Mouse (Mus musculus) CD4-positive helper T cell, adult 2 months (primary cell): ENCODE measurements around the gene Nox1.
A peak's percentile ranks its signal among the peaks of the same experiment; 100 is the strongest.
"Not testable (repeated sequence)": the region's sequence is repeated elsewhere in the genome, so short reads cannot be mapped to it uniquely, and the experiment has no call there.

Experiments
- DNase-seq: peaks from one replicate; pipeline ENCODE4 v3.0.0-alpha.2; 2012; ENCODE audit warnings: low read depth, missing footprints, low spot score

The Nox1 gene

GRCm38 (mm10) chrX:134221856-134222255 lies at the start of gene Nox1:
Nox1 (minus strand) TSS chrX:134221956.
- no peak for DNase-seq

DNA sequence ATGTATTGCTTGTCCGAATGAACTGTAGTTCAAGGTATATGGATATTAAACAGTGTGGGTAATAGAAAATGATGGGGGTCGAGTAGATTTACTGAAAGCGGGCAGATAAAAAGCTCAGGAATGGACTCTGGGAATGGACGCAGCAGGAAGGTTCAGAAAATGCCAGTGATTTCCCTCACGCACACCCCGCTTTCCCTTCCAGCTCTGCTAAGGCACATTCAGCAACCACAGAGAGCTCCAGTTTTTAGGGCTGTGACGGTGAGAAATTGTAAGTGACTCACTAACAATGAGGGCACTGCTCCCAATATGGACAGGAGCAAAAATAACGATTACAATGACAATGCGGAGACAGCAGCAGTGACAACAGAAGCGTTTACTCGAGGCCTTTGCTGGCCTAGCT lies 40.4 kb upstream of the Nox1 start:
- DNase-seq: no peak

DNA sequence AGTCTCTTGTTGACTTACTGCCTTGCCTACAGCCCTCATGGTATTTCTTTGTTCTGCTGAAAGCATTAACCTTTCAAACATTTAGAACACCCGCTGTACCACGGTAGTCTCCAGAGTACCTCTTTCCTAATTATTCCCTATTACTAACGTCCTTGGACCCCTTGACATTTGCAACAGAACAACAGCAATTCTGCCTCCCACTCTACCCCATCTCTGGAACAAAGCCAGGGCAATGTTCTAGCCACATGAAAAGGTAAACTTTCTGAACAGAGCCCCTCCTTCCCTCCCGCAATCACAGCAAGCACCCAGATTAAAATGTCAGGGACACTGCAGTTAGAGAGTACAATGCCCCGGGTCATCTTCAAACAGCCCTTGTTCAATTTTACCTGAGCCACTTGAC lies 39.4 kb upstream of the Nox1 start:
- DNase-seq: no peak

DNA sequence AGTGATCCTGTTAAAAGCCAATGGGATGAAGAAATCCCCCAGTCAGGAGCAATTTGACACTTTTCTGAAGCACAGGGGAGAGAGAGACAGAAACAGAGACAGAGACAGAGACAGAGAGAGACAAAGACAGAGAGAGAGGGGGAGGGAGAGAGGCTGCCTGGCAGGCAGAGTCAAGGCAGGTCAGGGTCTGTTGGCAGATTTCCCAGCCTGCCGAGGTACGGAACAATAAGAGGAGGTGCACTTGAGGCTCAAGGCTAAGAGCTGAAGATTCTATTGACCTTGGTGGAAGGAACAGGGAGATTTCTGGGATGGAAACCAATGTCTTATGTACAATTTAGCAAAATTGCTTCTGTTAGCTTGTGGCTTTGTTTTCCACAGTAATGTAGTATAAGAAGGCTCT lies 26.4 kb upstream of the Nox1 start:
- DNase-seq: no peak

DNA sequence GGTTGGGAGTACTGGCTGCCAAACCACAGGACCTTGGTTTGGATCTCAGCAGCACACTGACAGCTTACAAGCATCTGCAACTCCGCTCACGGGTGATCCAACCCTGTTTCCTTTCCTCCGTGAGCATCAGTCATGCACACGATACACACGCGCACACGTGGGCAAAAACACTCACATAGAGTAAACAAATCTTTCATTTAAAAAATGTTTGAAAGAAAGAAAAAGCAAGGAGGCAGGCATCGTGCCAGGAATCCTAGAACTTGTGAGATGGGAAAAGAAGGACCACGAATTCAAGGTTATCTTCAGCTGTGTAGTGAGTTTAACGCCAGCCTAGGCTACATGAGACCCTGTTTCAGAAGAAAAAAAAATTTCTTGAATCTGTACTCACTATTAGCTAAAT lies 24.2 kb upstream of the Nox1 start:
- DNase-seq: no peak

DNA sequence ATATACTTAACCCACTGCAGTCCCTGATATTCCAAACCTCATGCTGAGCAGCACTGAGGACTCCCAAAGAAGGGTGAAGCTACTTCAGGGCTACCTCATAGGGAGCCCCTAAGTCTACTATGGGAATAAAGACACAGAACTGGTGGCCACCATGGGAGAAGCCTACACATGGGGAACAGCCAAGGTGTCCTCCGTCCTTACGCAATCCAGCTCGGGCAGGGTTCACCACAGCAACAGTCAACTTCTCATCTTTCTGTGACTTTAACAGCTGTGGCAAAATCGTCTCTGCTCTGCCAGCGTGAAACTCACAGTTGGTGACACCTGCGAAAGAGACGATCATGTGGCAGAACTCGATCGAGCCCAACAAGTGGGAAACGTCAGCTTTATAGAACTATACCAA lies 16.5 kb upstream of the Nox1 start:
- DNase-seq: no peak

- DNase-seq: no peak
Observed at GRCm38 (mm10) chrX:134233048-134233447, 11.3 kb upstream of the Nox1 start.

DNA sequence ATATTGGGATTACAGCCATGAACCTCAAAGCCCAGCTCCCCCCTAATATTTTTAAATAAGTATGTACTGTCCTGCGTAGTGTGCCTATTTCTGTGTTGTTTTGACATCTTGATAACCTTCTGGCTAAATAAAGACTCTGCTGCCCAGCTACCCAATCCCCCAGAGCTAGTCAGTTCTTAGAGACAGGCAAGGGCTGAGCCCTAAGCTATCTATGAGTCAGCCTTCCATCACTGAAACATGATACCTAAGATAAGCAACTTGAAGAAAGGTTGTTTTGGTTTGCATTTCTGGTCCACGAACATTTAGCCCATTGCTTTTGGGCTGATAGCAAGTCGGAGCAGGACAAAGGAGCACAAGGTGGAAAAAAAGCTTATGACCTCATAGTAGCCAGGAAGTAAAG lies 1.1 kb downstream of the Nox1 start:
- DNase-seq: no peak

DNA sequence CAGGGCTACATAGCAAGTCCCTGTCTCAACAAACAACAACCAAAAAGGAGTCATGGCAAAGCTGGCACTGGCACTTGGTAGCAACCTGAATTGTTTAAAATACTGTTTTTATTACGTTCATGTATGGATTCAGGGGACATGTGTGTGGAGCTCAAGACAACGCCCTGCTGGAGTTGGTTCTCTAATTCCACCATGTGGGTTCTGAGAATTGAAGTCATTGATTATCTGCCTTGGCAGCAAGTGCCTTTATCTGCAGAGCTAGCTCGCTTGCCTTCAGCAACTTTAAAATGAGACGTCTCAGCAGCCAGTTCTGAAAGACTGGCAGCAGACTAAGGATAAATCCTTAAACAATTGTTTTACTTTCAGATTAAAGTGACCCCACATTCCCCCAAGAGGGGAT lies 3.6 kb downstream of the Nox1 start:
- DNase-seq: no peak

- DNase-seq: no peak
Observed at GRCm38 (mm10) chrX:134211151-134211642, 10.6 kb downstream of the Nox1 start.

- DNase-seq: no peak
Observed at GRCm38 (mm10) chrX:134208491-134208890, 13.3 kb downstream of the Nox1 start.

DNA sequence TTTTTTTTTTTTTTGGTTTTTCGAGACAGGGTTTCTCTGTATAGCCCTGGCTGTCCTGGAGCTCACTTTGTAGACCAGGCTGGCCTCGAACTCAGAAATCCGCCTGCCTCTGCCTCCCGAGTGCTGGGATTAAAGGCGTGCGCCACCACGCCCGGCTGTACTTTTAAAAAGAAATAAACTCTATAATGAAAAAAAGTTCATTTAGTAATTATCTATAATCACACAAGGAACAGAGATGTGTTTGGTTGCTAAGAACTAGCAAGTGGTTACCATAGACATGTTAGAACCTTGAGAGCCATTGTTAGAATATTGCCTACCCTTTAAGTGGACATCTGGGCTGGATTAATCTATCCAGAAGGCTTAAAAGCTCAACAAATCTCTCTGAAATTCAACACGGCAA lies 34.6 kb downstream of the Nox1 start, which contains the start of gene Arl13a:
TSS of gene Arl13a (plus strand) at position 301 of the 400 bp plus-strand sequence.
- DNase-seq: not testable (repeated sequence)

DNA sequence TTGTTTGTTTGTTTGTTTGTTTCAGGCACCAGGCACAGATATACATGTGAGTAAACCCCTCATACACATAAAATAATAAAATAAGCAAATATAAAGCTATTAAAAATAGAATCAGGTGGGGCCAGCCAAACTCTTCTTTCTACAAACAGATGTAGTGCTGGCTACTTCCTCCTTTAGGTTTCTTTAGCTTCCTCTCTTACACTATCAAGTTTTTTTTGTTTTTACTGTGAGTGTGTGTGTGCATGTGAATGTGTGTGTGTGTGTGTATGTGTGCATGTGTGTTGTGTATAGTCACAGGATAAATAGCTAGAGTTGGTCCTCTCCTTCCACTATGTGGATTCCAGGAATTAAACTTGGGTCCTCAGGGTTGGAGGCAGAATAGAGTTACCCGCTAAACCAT lies 47.1 kb downstream of the Nox1 start:
- no peak for DNase-seq

GRCm38 (mm10) chrX:134170584-134170983 lies 51.2 kb downstream of the Nox1 start:
- DNase-seq: no peak

DNA sequence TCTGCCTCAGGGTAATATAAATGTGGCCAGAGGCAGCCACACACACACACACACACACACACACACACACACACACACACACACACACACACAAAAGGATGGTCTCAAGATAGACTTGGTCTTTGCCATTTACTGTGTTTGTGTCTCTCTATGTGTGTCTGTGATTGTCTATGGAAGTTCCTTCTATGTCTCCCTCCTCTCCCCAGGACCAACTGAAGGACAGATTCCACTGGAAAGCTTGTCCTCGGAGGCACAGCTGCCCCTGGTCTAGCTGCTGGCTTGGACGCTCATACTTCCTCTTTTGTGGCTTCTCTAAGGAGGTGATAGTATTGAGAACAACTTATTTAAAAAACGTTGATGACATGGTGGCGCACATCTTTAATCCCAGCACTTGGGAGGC lies 58.3 kb downstream of the Nox1 start:
- DNase-seq: no peak

- peak; percentile 15 for DNase-seq
Observed at GRCm38 (mm10) chrX:134162826-134163225, 58.9 kb downstream of the Nox1 start.

GRCm38 (mm10) chrX:134162043-134162720 lies 59.6 kb downstream of the Nox1 start, which contains the start of gene Xkrx:
Xkrx (minus strand) TSS chrX:134162076.
- DNase-seq: peak; percentile 4

DNA sequence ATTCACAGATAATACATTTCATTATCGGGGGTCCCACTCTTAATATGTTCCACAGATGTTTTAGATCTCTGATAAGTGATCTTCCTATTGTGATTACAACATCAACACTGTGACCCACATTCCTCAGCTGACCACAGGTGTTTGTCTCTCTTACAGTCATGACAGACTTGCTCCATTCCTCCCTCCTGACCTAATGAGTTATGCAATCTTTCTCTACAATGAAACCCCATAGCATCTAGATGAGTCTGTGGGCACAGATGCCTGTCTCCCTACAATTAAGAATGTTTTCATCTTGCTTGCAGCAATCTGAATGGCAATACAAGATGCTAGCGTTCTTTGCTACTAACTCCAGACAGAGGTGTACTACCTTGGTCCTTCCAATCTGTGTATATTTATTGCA lies 61.3 kb downstream of the Nox1 start:
- DNase-seq: no peak

DNA sequence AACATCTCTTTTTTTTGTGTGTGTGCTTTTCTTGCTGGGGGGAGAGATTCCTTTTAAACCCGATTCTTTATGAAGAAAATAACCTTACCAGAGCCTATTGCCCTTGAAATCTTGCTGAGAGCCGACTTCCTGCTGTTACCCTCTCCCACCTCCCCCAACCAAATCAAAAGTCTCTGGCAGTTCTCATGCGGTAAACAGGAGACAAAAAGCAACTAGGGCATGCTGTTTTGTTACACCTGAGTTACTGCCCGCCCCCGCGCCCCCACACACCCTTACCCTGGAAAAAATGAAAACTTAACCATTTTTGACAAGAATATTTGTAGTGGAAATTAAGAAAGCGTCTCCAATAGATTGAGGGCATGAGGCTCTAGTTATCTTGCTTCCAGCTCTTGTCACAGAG lies 63.6 kb downstream of the Nox1 start:
- peak; percentile 41 for DNase-seq

DNA sequence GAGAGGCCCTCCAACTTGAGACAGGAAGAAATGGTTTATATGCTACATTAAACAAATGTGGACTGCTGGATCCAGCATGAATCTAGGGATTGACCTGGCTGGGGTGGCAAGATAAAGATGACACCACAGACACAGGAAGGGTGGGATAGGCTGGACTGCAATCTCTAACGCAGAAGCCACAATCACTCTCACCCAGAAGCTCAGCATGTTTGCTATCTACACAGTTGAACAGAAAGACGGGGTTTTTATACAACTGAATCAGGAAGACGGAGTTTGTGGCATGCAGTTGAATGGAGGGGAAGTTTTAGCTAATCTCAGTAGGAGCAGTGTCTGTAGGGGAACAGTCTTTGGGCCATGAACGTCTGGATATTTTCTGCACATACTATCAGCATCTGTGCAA lies 79.8 kb downstream of the Nox1 start:
- DNase-seq: no peak

GRCm38 (mm10) chrX:134141551-134141950 lies 80.2 kb downstream of the Nox1 start:
- DNase-seq: no peak

DNA sequence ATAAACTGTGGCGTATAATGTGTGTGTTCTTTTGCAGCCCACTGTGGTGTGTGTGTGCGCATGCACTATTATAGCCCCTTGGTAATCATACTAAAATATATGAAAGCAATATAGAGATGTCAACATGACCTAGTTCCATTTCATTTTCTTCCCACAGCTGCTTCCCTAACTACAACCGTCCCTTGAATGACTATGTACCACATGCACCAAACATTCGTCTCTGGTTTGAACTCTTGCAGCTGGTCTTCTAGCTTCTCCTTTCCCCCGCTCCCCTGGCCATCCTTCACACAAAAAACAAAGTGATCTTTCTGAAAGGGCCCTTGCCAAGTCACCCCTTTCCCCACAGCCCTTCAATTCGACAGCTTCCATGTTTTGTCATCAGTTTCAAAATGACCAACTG lies 81.7 kb downstream of the Nox1 start:
- DNase-seq: no peak

DNA sequence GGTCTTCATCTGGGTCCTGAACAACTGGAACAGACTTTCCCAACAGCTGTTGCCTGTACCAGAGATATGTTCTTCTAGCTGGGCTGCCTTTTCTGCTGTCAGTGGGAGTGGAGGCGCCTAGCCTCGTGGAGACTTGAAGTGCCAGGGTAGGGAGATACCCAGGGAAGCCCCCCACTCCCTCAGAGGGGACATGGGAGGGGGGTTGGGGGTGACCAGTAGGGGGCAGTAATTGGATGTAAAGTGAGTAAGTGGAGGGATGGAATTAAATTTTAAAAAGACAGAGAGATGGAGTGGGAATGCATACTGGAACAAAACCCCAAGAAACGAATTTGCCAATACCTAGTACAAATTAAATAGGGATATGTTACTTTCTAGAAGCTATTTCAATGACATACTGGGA lies 87.9 kb downstream of the Nox1 start:
- DNase-seq: peak; percentile 14

GRCm38 (mm10) chrX:134132295-134132694 lies 89.5 kb downstream of the Nox1 start:
- DNase-seq: no peak
